Mouse (Mus musculus) spleen, adult 2 months (tissue): ENCODE data around the gene Rab3a.

Source experiments
- CTCF ChIP-seq: fragments of 200-500 bp; IDR thresholded peaks from 2 replicates; pipeline ENCODE4 v1.5.1; 2011; ENCODE audit warnings: mild to moderate bottlenecking, inconsistent platforms; ENCODE audit not compliant: insufficient read depth, insufficient read length, insufficient replicate concordance; ENCODE audit errors: extremely low read depth
- POLR2A ChIP-seq: fragments of 200-500 bp; IDR thresholded peaks from 2 replicates; pipeline ENCODE4 v1.6.1; 2011; ENCODE audit warnings: low read depth, low read length, inconsistent platforms

GRCm38 (mm10) chr8:70725792-70726447, 28.6 kb upstream of the Rab3a start:
- no peak for TF ChIP-seq POLR2A
- no peak for TF ChIP-seq CTCF
